Mouse (Mus musculus): ENCODE measurements at regions not wholly inside any gene's neighbourhood (a gene's known extent, or its start where the extent isn't known, plus 50 kb on each side); places are given as distances from the start of the nearest gene placed in this dataset.

- no peak overlapping the region for H3K27ac ChIP-seq (replicated peaks)
- no peak overlapping the region for H3K4me2 ChIP-seq
- no peaks in the 10 kb centered on the region for H3K36me3 ChIP-seq
- WGBS: 69% methylated on average over 8 of the region's 8 CpGs
- no peak for ATAC-seq (ENCODE audit: low FRiP score)
- no peaks in the 10 kb centered on the region for H3K9me3 ChIP-seq (replicated peaks)
- H3K4me3 ChIP-seq (replicated peaks): no peak overlapping the region
- H3K4me1 ChIP-seq: no peaks in the 10 kb centered on the region
- no peaks in the 10 kb centered on the region for H3K27me3 ChIP-seq (replicated peaks)
- no peak overlapping the region for H3K9ac ChIP-seq (replicated peaks)
These were observed 344.2 kb downstream of the Mdfic start for GRCm38 (mm10) chr6:16064691-16065090.

GRCm38 (mm10) chr6:16065121-16065520, 344.7 kb downstream of the Mdfic start:
- Histone ChIP-seq H3K27ac (replicated peaks) (no peak overlapping the region), H3K27me3 (replicated peaks) (no peaks in the 10 kb centered on the region), H3K4me1 (no peaks in the 10 kb centered on the region), H3K36me3 (no peaks in the 10 kb centered on the region), H3K9ac (replicated peaks) (no peak overlapping the region), H3K9me3 (replicated peaks) (no peaks in the 10 kb centered on the region), H3K4me3 (replicated peaks) (no peak overlapping the region), H3K4me2 (no peak overlapping the region)
- no peak for ATAC-seq (ENCODE audit: low FRiP score)
- WGBS: 72% methylated on average over 5 of the region's 5 CpGs

DNA sequence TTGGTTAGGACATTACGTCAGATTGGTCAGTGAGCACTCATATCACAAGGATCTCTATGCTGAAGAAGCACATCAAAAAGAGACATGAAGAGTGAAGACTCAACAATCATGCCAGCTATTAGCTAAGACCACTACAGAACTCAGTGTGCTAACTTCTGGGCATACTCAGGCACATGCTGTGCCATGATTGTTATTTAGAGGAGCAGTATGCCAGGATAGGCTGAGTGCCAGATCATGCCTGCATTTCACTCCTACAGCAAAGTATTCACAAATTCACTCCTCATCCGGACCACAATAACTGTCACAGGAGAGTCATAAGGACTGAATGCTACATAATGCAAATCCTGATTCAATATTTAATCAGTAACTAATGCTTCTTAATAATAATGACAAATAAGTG, 355.8 kb downstream of the Mdfic start:
- Histone ChIP-seq H3K36me3 (no peaks in the 10 kb centered on the region), H3K27ac (replicated peaks) (no peak overlapping the region), H3K9ac (replicated peaks) (no peak overlapping the region), H3K4me1 (no peaks in the 10 kb centered on the region), H3K9me3 (replicated peaks) (no peaks in the 10 kb centered on the region), H3K27me3 (replicated peaks) (no peaks in the 10 kb centered on the region), H3K4me3 (replicated peaks) (no peak overlapping the region), H3K4me2 (no peak overlapping the region)
- WGBS: 74% methylated on average over 2 of the region's 2 CpGs
- no peak for ATAC-seq (ENCODE audit: low FRiP score)

DNA sequence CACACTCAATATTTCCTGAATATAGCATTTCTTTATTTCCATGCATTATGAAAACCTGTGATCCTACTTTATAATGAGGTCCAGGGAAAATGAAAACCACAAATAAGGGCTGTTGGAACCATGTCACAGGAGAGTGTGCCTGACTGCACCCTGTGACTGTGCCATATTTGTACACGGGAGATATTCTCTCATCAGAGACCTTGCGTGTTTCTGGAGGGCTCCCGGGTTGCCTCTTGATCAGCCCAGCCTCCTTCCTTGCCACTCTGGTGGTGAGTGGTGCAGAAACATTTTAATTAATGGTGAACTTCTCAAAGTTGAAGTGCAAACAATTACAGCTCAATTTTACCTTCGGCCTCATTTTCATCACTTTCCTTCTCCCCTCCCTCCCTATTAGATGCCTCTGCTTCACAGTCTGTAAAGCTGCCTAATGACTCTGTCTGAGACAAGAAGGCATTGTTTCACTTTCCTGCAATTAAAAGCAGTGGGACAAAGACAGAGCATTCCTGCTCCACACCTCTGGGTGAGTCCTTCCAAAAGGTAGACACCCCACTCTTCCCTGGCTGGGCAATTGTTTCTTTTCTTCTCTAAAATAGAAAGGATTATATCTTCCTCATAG, 356.8 kb downstream of the Mdfic start:
- Histone ChIP-seq H3K36me3 (no peaks in the 10 kb centered on the region), H3K9ac (replicated peaks) (no peak overlapping the region), H3K4me1 (no peaks in the 10 kb centered on the region), H3K27ac (replicated peaks) (no peak overlapping the region), H3K27me3 (replicated peaks) (no peaks in the 10 kb centered on the region), H3K9me3 (replicated peaks) (no peaks in the 10 kb centered on the region), H3K4me3 (replicated peaks) (no peak overlapping the region), H3K4me2 (no peak overlapping the region)
- WGBS: 59% methylated on average over 4 of the region's 4 CpGs
- no peak for ATAC-seq (ENCODE audit: low FRiP score)

- Histone ChIP-seq H3K4me1 (no peaks in the 10 kb centered on the region), H3K9me3 (replicated peaks) (no peaks in the 10 kb centered on the region), H3K9ac (replicated peaks) (no peak overlapping the region), H3K36me3 (no peaks in the 10 kb centered on the region), H3K27ac (replicated peaks) (no peak overlapping the region), H3K4me3 (replicated peaks) (no peak overlapping the region), H3K4me2 (no peak overlapping the region), H3K27me3 (replicated peaks) (no peaks in the 10 kb centered on the region)
- ATAC-seq (ENCODE audit: low FRiP score): no peak
These were observed 357.5 kb downstream of the Mdfic start for GRCm38 (mm10) chr6:16077917-16078316.

- Histone ChIP-seq H3K27me3 (replicated peaks) (no peaks in the 10 kb centered on the region), H3K4me2 (no peak overlapping the region), H3K4me1 (no peaks in the 10 kb centered on the region), H3K9ac (replicated peaks) (no peak overlapping the region), H3K36me3 (no peaks in the 10 kb centered on the region), H3K9me3 (replicated peaks) (no peaks in the 10 kb centered on the region), H3K4me3 (replicated peaks) (no peak overlapping the region), H3K27ac (replicated peaks) (no peak overlapping the region)
- 85% methylated on average over 7 of the region's 7 CpGs for WGBS
- ATAC-seq (ENCODE audit: low FRiP score): no peak
These were observed 366.6 kb downstream of the Mdfic start for GRCm38 (mm10) chr6:16086952-16087537.

DNA sequence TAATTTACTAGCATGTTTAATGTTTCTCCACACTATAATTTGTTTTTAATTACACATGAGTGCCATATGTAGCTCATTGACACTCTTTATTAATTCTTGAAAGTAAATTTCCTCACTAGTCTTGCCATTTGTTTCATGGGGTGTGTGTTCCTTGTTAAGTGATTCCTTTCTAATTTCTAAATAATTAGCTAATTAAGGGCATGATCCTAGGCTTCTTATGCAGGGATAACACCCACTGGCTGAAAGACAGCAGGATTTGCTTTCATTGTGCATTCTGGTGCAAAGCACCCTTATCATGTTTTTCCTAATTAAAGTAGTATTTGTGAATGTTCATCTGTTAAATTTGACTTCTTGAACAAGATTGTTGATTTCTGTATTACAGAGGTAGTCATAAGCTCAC, 378.3 kb downstream of the Mdfic start:
- no peaks in the 10 kb centered on the region for H3K27me3 ChIP-seq (replicated peaks)
- no peaks in the 10 kb centered on the region for H3K9me3 ChIP-seq (replicated peaks)
- no peaks in the 10 kb centered on the region for H3K4me1 ChIP-seq
- H3K9ac ChIP-seq (replicated peaks): no peak overlapping the region
- no peak overlapping the region for H3K4me2 ChIP-seq
- H3K27ac ChIP-seq (replicated peaks): no peak overlapping the region
- H3K4me3 ChIP-seq (replicated peaks): no peak overlapping the region
- no peaks in the 10 kb centered on the region for H3K36me3 ChIP-seq
- ATAC-seq (ENCODE audit: low FRiP score): no peak

DNA sequence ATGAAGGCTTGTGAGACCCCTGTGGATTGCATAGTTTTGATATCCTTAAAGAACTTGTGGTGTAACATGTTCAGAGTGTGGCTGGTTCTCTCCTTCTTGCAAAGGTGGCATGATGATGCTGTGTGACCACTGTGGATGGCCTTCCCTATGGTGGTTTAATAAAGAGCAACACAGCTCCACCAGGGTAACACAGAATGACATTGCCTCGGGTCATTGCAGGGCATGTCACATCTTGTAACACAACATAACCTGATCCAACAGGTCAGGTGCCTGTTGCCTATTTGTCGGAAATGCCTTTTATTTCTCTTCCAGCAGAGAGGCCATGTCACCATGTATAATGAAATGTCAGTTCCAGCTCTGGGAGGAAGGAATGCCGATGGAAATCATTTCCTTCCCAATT, 420.5 kb downstream of the Mdfic start:
- no peaks in the 10 kb centered on the region for H3K9me3 ChIP-seq (replicated peaks)
- no peak overlapping the region for H3K9ac ChIP-seq (replicated peaks)
- H3K4me1 ChIP-seq: no peaks in the 10 kb centered on the region
- WGBS: 68% methylated on average over 3 of the region's 3 CpGs
- H3K27me3 ChIP-seq (replicated peaks): no peaks in the 10 kb centered on the region
- no peak for ATAC-seq (ENCODE audit: low FRiP score)
- H3K36me3 ChIP-seq: no peaks in the 10 kb centered on the region
- H3K4me2 ChIP-seq: no peak overlapping the region
- H3K4me3 ChIP-seq (replicated peaks): no peak overlapping the region
- H3K27ac ChIP-seq (replicated peaks): no peak overlapping the region

DNA sequence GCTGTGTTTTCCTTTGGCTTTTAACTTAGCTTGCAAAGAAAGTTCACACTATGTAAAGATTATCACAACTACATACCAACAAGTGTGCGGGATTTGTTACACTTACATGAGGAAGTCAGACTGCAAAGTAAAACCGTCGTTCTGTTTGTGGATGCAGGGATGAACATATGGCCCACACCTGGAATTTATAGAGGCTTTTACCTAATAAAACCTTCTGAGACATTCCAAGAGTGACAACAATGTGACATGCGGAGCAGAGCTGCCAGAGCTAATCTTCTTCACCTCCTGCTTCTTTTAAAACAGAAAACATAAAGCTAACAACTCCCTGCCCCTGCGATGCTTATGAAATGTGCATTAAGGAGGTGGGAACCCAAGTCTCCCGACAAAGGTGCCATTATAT, 424.1 kb downstream of the Mdfic start:
- 64% methylated on average over 6 of the region's 6 CpGs for WGBS
- no peak overlapping the region for H3K4me2 ChIP-seq
- H3K4me1 ChIP-seq: no peaks in the 10 kb centered on the region
- H3K9ac ChIP-seq (replicated peaks): no peak overlapping the region
- no peak overlapping the region for H3K27ac ChIP-seq (replicated peaks)
- H3K4me3 ChIP-seq (replicated peaks): no peak overlapping the region
- H3K9me3 ChIP-seq (replicated peaks): no peaks in the 10 kb centered on the region
- H3K36me3 ChIP-seq: no peaks in the 10 kb centered on the region
- no peaks in the 10 kb centered on the region for H3K27me3 ChIP-seq (replicated peaks)
- no peak for ATAC-seq (ENCODE audit: low FRiP score)

GRCm38 (mm10) chr6:16150535-16150934, 430.1 kb downstream of the Mdfic start:
- H3K4me2 ChIP-seq: no peak overlapping the region
- H3K4me3 ChIP-seq (replicated peaks): no peak overlapping the region
- no peaks in the 10 kb centered on the region for H3K4me1 ChIP-seq
- no peaks in the 10 kb centered on the region for H3K27me3 ChIP-seq (replicated peaks)
- WGBS: 89% methylated on average over 3 of the region's 3 CpGs
- ATAC-seq (ENCODE audit: low FRiP score): no peak
- no peaks in the 10 kb centered on the region for H3K9me3 ChIP-seq (replicated peaks)
- no peak overlapping the region for H3K9ac ChIP-seq (replicated peaks)
- H3K27ac ChIP-seq (replicated peaks): no peak overlapping the region
- H3K36me3 ChIP-seq: no peaks in the 10 kb centered on the region

DNA sequence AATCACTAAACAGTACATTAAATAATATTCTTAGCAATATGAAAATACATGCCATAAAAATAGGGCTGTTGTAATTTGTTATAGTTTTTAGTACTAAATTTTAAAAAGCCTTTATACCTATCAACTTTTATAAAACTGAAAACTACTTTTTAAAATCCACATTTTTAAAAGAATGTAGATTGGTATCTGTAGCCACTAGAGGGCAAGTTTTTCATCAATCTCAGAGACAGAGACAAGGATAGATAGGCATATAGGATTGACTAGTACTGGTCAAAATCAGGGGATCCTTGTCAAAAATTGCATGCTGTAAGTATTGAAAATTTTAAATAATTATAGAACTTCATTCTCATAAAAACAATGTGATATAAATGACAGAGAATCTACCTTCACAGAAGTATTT, 431.0 kb downstream of the Mdfic start:
- Histone ChIP-seq H3K9me3 (replicated peaks) (no peaks in the 10 kb centered on the region), H3K27me3 (replicated peaks) (no peaks in the 10 kb centered on the region), H3K27ac (replicated peaks) (no peak overlapping the region), H3K4me2 (no peak overlapping the region), H3K36me3 (no peaks in the 10 kb centered on the region), H3K4me1 (no peaks in the 10 kb centered on the region), H3K9ac (replicated peaks) (no peak overlapping the region), H3K4me3 (replicated peaks) (no peak overlapping the region)
- ATAC-seq (ENCODE audit: low FRiP score): no peak

GRCm38 (mm10) chr6:16152691-16153090, 432.2 kb downstream of the Mdfic start:
- H3K9me3 ChIP-seq (replicated peaks): no peaks in the 10 kb centered on the region
- ATAC-seq (ENCODE audit: low FRiP score): no peak
- H3K4me3 ChIP-seq (replicated peaks): no peak overlapping the region
- 58% methylated on average over 6 of the region's 6 CpGs for WGBS
- no peaks in the 10 kb centered on the region for H3K36me3 ChIP-seq
- no peak overlapping the region for H3K9ac ChIP-seq (replicated peaks)
- H3K27ac ChIP-seq (replicated peaks): no peak overlapping the region
- no peak overlapping the region for H3K4me2 ChIP-seq
- no peaks in the 10 kb centered on the region for H3K4me1 ChIP-seq
- no peaks in the 10 kb centered on the region for H3K27me3 ChIP-seq (replicated peaks)

GRCm38 (mm10) chr6:16165012-16165411, 444.6 kb downstream of the Mdfic start:
- H3K36me3 ChIP-seq: no peaks in the 10 kb centered on the region
- H3K27me3 ChIP-seq (replicated peaks): no peaks in the 10 kb centered on the region
- no peak for ATAC-seq (ENCODE audit: low FRiP score)
- no peak overlapping the region for H3K9ac ChIP-seq (replicated peaks)
- no peak overlapping the region for H3K27ac ChIP-seq (replicated peaks)
- H3K4me1 ChIP-seq: no peaks in the 10 kb centered on the region
- H3K4me3 ChIP-seq (replicated peaks): no peak overlapping the region
- no peaks in the 10 kb centered on the region for H3K9me3 ChIP-seq (replicated peaks)
- no peak overlapping the region for H3K4me2 ChIP-seq
- WGBS: 94% methylated on average over 2 of the region's 2 CpGs
